Mouse (Mus musculus) forebrain, embryonic 14.5 days (tissue): ENCODE results near the gene Cnpy3. TPM values are rescaled to one million over a fixed set of nuclear protein-coding genes. Genes with fewer than 3 reads are reported as not detected.
"Not testable (repeated sequence)": the region's sequence is repeated elsewhere in the genome, so short reads cannot be mapped to it uniquely, and the experiment has no call there.

Experiments
- ATAC-seq: fragments of 200-750 bp; cut with Nextera tagmentation; 2 replicates; pipeline ENCODE4 v1.8.0; 2017; ENCODE audit warnings: mild to moderate bottlenecking, moderate library complexity
- DNase-seq: peaks from one replicate; pipeline ENCODE4 v3.0.0-alpha.2; 2015; ENCODE audit warnings: low spot score
- H3K27ac ChIP-seq: fragments of 300-500 bp; sonication (generic); 2 replicates; pipeline ENCODE4 v1.5.1; 2014; ENCODE audit warnings: low read depth, mild to moderate bottlenecking, control low read depth, low read length, moderate library complexity
- H3K27me3 ChIP-seq: fragments of 300-500 bp; sonication (generic); replicated peaks from 2 replicates; pipeline ENCODE4 v1.6.1; 2014; ENCODE audit warnings: low read length, control low read depth, mixed read lengths; ENCODE audit not compliant: control insufficient read depth, insufficient read depth
- H3K36me3 ChIP-seq: fragments of 300-500 bp; sonication (generic); 2 replicates; pipeline ENCODE4 v1.6.1; 2014; ENCODE audit warnings: low read length, control low read depth; ENCODE audit not compliant: control insufficient read depth, insufficient read depth
- H3K4me1 ChIP-seq: fragments of 300-500 bp; sonication (generic); 2 replicates; pipeline ENCODE4 v1.6.1; 2014; ENCODE audit warnings: antibody characterized with exemption, low read length, control low read depth; ENCODE audit not compliant: control insufficient read depth, insufficient read depth
- H3K4me2 ChIP-seq: fragments of 300-500 bp; sonication (generic); 2 replicates; pipeline ENCODE4 v1.6.1; 2014; ENCODE audit warnings: mild to moderate bottlenecking, control low read depth, low read length
- H3K4me3 ChIP-seq: fragments of 300-500 bp; sonication (generic); 2 replicates; pipeline ENCODE4 v1.5.1; 2014; ENCODE audit warnings: low read depth, low read length, control low read depth
- H3K9ac ChIP-seq: fragments of 300-500 bp; sonication (generic); 2 replicates; pipeline ENCODE4 v1.6.1; 2014; ENCODE audit warnings: mild to moderate bottlenecking, low read length, control low read depth, moderate library complexity
- H3K9me3 ChIP-seq: fragments of 300-500 bp; sonication (generic); replicated peaks from 2 replicates; pipeline ENCODE4 v1.6.1; 2016; ENCODE audit warnings: low read length, control low read depth, mixed read lengths; ENCODE audit not compliant: control insufficient read depth
- WGBS: fragments of 180-500 bp; shearing (Covaris S2); extraction: QIAGEN DNeasy Blood & Tissue Kit; methylation state at CpG from one replicate; pipeline ENCODE4 v1.1.7; 2014; 5-methylcytosine and 5-hydroxymethylcytosine counted together
- polyA plus RNA-seq: library from polyadenylated mRNA; unstranded; fragments of >200 nt; fragmentation: Nextera tagmentation; extraction: Ambion mirVana; gene quantifications from 2 replicates; pipeline ENCODE4 v1.2.1, GENCODE M21; 2014

Gene Cnpy3
- polyA plus RNA-seq, result 54.1 and 57.5 TPM in 2 replicates

DNA sequence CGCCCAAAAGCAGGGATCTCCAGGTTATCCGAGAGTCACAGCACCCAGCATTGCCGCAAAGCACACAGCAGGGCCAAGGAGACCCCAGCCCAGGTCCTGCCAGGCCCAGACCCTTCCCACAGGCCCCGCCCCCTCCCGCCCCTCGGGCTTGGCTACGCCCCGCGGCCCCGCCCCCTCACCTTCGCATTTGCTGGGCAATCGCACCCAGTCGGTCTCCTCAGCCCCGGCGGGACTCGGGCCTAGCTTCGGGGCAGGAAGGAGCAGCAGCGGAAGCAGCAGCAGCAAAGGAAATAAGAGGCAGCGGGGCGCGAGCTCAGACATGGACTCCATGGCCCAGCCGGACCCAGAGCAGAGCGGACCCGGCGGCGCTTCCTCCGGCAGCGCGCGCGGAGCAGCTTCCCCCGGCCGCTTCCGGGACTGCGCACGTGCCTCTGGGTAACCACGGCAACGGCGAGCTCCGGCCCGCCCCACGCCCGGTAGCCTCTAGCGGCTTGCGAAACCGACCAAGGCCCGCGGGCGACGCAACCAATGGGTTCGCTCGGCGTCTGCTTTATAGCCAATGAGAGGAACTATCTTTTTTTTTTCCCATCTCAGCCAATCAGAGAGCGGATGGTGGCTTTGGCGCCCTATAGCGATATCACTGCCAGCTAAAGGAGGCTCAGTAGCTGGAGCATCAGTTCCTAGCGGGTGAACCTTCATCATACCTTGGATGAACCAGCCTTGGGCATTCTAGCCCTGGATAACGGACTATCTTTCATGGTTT, at the start of gene Cnpy3:
Gene Cnpy3 (minus strand): TSS at position 421 of the 763 bp plus-strand sequence.
- peak within 1 kb of the TSS; percentile 79 for H3K4me2 ChIP-seq
- 0 out of 2 replicates have a peak, but pooled peaks cover 5% of the 10 kb centered on the region for H3K36me3 ChIP-seq
- no peaks in the 10 kb centered on the region for H3K9me3 ChIP-seq
- under 1% methylated on average over 57 of the region's 58 CpGs for WGBS
- DNase-seq (peak; percentile 100), ATAC-seq (peak; percentile 100)
- peaks cover 13% of the 10 kb centered on the region for H3K4me1 ChIP-seq
- H3K27ac ChIP-seq, result peak within 1 kb of the TSS; percentile 76
- no peaks in the 10 kb centered on the region for H3K27me3 ChIP-seq
- peak within 1 kb of the TSS; percentile 74 for H3K9ac ChIP-seq
- H3K4me3 ChIP-seq, result peak within 1 kb of the TSS; percentile 77

- DNase-seq (no peak), ATAC-seq (no peak)
- no peak overlapping the region for H3K4me3 ChIP-seq
- no peaks in the 10 kb centered on the region for H3K9me3 ChIP-seq
- WGBS, result 93% methylated on average over 6 of the region's 6 CpGs
- no peaks in the 10 kb centered on the region for H3K4me1 ChIP-seq
- H3K9ac ChIP-seq, result no peak overlapping the region
- no peak overlapping the region for H3K27ac ChIP-seq
- peaks cover 55% of the 10 kb centered on the region for H3K36me3 ChIP-seq
- H3K27me3 ChIP-seq, result no peaks in the 10 kb centered on the region
- no peak overlapping the region for H3K4me2 ChIP-seq
These were observed 49.7 kb upstream of the Cnpy3 start for GRCm38 (mm10) chr17:46801761-46802160.

DNA sequence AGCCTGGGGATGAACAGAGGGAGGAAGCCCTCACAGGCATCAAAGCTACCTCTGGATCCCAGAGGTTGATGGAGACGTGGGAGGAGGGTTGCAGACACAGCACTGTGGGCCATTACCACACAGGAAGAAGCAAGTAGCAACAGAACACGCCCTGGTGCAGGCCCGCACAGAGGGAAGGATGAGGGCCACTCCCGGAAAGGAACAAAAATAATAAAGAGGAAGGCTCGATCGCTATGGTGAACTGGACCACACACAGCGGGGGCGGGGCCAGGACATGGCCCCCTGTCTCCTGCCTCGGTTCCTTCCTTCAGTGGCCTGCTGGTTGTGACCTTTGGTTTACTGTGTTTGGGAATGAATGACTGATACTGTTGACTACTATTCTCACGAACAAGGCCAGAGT, 47.7 kb upstream of the Cnpy3 start:
- Histone ChIP-seq H3K4me3 (no peak overlapping the region), H3K4me2 (no peak overlapping the region), H3K36me3 (peaks cover 35% of the 10 kb centered on the region), H3K4me1 (no peaks in the 10 kb centered on the region), H3K9me3 (no peaks in the 10 kb centered on the region), H3K27ac (no peak overlapping the region), H3K27me3 (no peaks in the 10 kb centered on the region), H3K9ac (no peak overlapping the region)
- no peak for DNase-seq
- WGBS, result 83% methylated on average over 10 of the region's 10 CpGs
- no peak for ATAC-seq

GRCm38 (mm10) chr17:46797386-46797785, 45.4 kb upstream of the Cnpy3 start:
- WGBS, result 40% methylated on average over 8 of the region's 8 CpGs
- H3K27ac ChIP-seq, result no peak overlapping the region
- no peak for ATAC-seq
- no peak overlapping the region for H3K9ac ChIP-seq
- H3K4me2 ChIP-seq, result no peak overlapping the region
- DNase-seq, result no peak
- H3K27me3 ChIP-seq, result no peaks in the 10 kb centered on the region
- H3K4me3 ChIP-seq, result no peak overlapping the region
- no peaks in the 10 kb centered on the region for H3K4me1 ChIP-seq
- H3K9me3 ChIP-seq, result no peaks in the 10 kb centered on the region
- peaks cover 31% of the 10 kb centered on the region for H3K36me3 ChIP-seq

- Histone ChIP-seq H3K9ac (no peak overlapping the region), H3K27me3 (no peaks in the 10 kb centered on the region), H3K9me3 (no peaks in the 10 kb centered on the region), H3K4me3 (no peak overlapping the region), H3K4me1 (no peaks in the 10 kb centered on the region), H3K4me2 (no peak overlapping the region), H3K27ac (no peak overlapping the region), H3K36me3 (peaks cover 29% of the 10 kb centered on the region)
- no peak for DNase-seq
- WGBS, result 90% methylated on average over 4 of the region's 4 CpGs
- ATAC-seq, result no peak
These were observed 44.7 kb upstream of the Cnpy3 start for GRCm38 (mm10) chr17:46796743-46797142.

GRCm38 (mm10) chr17:46792963-46793362, 40.9 kb upstream of the Cnpy3 start:
- H3K9me3 ChIP-seq, result no peaks in the 10 kb centered on the region
- 84% methylated on average over 2 of the region's 2 CpGs for WGBS
- ATAC-seq, result no peak

DNA sequence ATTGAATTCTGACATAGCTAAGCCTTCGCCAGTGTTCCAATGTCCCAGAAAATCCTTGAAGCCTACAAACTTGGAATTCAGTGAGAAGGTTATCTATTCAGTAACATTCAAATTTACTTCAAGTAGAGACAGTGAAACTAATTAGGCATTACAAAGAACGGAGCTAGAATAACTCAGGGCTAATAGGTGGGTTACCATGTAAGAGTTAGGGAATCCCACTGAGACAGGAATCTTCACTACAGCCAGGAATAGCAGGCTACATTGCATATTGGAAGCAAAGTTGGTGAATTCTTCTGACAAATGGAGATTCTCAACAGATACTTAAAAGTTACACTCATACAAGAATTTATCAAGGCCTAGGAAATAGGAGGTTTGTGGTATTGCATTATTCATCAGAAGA, 36.0 kb upstream of the Cnpy3 start:
- not testable (repeated sequence) for H3K9ac ChIP-seq, H3K4me1 ChIP-seq, H3K9me3 ChIP-seq, H3K4me3 ChIP-seq, H3K27me3 ChIP-seq, DNase-seq, H3K36me3 ChIP-seq, ATAC-seq, H3K4me2 ChIP-seq, H3K27ac ChIP-seq
- WGBS, result 58% methylated on average over 2 of the region's 2 CpGs

More at GRCm38 (mm10) chr17:46792963-46793362, 40.9 kb upstream of the Cnpy3 start:
- no peaks in the 10 kb centered on the region for H3K36me3 ChIP-seq
- H3K9ac ChIP-seq, result no peak overlapping the region
- H3K27me3 ChIP-seq, result no peaks in the 10 kb centered on the region
- H3K4me1 ChIP-seq, result no peaks in the 10 kb centered on the region
- no peak overlapping the region for H3K27ac ChIP-seq
- no peak for DNase-seq
- H3K4me2 ChIP-seq, result no peak overlapping the region
- H3K4me3 ChIP-seq, result no peak overlapping the region

GRCm38 (mm10) chr17:46786952-46787351, 34.9 kb upstream of the Cnpy3 start:
- Histone ChIP-seq H3K4me1 (no peaks in the 10 kb centered on the region), H3K4me3 (no peak overlapping the region), H3K27me3 (no peaks in the 10 kb centered on the region), H3K4me2 (no peak overlapping the region), H3K9me3 (no peaks in the 10 kb centered on the region), H3K36me3 (no peaks in the 10 kb centered on the region), H3K9ac (no peak overlapping the region), H3K27ac (no peak overlapping the region)
- no peak for ATAC-seq
- WGBS, result 97% methylated on average over 5 of the region's 5 CpGs
- no peak for DNase-seq

- 85% methylated on average over 2 of the region's 2 CpGs for WGBS
- H3K27ac ChIP-seq, result no peak overlapping the region
- DNase-seq, result no peak
- no peaks in the 10 kb centered on the region for H3K9me3 ChIP-seq
- no peaks in the 10 kb centered on the region for H3K4me1 ChIP-seq
- peak; percentile 45 for ATAC-seq
- no peaks in the 10 kb centered on the region for H3K27me3 ChIP-seq
- H3K9ac ChIP-seq, result peak overlapping the region; percentile 78; the same call in 1 of the 2 replicates
- H3K4me3 ChIP-seq, result peak overlapping the region; percentile 62
- peaks cover 25% of the 10 kb centered on the region for H3K36me3 ChIP-seq
- H3K4me2 ChIP-seq, result peak overlapping the region; percentile 54; the same call in 1 of the 2 replicates
These were observed 31.2 kb upstream of the Cnpy3 start for GRCm38 (mm10) chr17:46783222-46783565.
